Mouse (Mus musculus): ENCODE results near the gene Asl. TPM values are rescaled to one million over a fixed set of nuclear protein-coding genes. Genes with fewer than 3 reads are reported as not detected.

The Asl gene
- polyA plus RNA-seq, 1 experiment from 2014 or later, result 23.3 TPM

DNA sequence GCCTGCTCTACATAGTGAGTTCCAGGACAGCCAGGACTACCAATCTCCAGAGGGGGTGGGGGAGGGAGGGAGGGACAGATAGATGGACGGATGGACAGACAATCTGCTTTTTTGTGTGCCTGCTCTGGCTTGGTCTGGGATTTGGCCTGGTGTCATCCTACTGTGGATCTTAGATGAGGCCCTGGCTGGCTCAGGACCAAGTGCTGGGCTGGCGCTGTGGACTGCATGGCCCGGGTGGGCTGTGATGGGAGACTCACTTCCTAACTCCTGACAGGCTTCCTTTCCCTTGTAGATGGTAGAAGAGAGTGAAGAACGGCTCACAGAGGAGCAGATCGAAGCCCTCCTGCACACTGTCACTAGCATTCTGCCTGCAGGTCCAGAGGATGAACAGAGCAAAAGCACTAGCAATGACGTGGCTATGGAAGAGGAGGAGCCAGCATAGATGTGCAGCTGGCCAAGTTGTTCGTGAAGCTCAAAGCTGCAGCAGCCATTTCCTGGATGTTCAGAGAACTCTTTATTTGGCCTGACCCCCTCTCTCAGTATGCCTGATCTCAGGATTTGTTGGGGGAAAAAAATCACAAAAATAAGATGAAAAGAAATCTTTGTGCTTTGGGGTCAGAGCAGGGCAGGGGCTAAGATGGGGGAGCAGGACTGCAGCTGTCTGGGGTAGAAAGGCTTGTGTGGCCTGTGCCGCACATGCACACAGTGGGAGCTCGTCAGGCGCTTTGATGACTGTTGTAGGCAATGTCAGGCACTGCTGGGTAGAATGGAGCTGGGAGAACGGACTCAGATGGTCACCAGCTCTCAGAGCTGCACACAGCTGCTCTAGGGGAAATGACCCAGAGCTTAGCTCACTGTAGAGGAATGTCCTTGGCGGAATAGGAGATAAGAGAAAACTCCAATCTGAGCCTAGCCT lies 30.6 kb upstream of the Asl start:
- Histone ChIP-seq H3K4me3 (no peak overlapping the region), H3K4me1 (no peaks in the 10 kb centered on the region), H3K9ac (no peak overlapping the region), H3K9me3 (replicated peaks) (no peaks in the 10 kb centered on the region), H3K4me2 (no peak overlapping the region), H3K27me3 (no peaks in the 10 kb centered on the region), H3K27ac (no peak overlapping the region), H3K36me3 (ENCODE audit: poor library complexity, severe bottlenecking) (peaks cover 42% of the 10 kb centered on the region)
- 73% methylated on average over 12 of the region's 12 CpGs for WGBS
- no peak for ATAC-seq

- Histone ChIP-seq H3K4me1 (no peaks in the 10 kb centered on the region), H3K27me3 (no peaks in the 10 kb centered on the region), H3K27ac (no peak overlapping the region), H3K9ac (no peak overlapping the region), H3K36me3 (ENCODE audit: poor library complexity, severe bottlenecking) (peaks cover 51% of the 10 kb centered on the region), H3K9me3 (replicated peaks) (no peaks in the 10 kb centered on the region), H3K4me3 (no peak overlapping the region), H3K4me2 (no peak overlapping the region)
- no peak for ATAC-seq
- 98% methylated on average over 2 of the region's 2 CpGs for WGBS
Measured at GRCm38 (mm10) chr5:130056303-130056702, 27.3 kb upstream of the Asl start.

DNA sequence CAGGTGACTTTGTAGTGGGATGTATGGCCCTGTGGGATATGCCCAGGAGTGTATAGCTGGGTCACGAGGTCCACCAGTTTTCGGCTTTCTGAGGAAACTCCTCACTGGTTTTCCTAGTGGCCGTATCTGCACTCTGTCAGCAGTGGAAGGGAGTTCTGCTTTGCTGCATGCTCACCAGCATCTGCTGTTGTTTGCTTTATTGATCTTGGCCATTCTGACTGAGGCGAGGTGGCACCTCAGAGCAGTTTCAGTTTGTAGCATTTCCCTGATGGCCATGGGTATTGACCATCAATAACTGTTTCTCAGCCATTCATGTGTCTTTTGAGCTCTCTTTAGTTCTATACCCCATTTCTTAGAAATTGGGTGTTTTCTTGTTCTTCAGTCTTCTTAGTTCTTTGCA lies 26.6 kb upstream of the Asl start:
- Histone ChIP-seq H3K36me3 (ENCODE audit: poor library complexity, severe bottlenecking) (peaks cover 53% of the 10 kb centered on the region), H3K4me1 (no peaks in the 10 kb centered on the region), H3K27me3 (no peaks in the 10 kb centered on the region), H3K27ac (no peak overlapping the region), H3K4me3 (no peak overlapping the region), H3K9me3 (replicated peaks) (no peaks in the 10 kb centered on the region), H3K4me2 (no peak overlapping the region), H3K9ac (no peak overlapping the region)
- ATAC-seq, result no peak
- WGBS, result 96% methylated on average over 4 of the region's 4 CpGs

GRCm38 (mm10) chr5:130052955-130053354 lies 23.9 kb upstream of the Asl start:
- no peak overlapping the region for H3K4me2 ChIP-seq
- H3K27me3 ChIP-seq, result no peaks in the 10 kb centered on the region
- 91% methylated on average over 6 of the region's 6 CpGs for WGBS
- H3K27ac ChIP-seq, result no peak overlapping the region
- H3K9ac ChIP-seq, result no peak overlapping the region
- no peaks in the 10 kb centered on the region for H3K9me3 ChIP-seq (replicated peaks)
- H3K4me1 ChIP-seq, result no peaks in the 10 kb centered on the region
- peaks cover 49% of the 10 kb centered on the region for H3K36me3 ChIP-seq (ENCODE audit: poor library complexity, severe bottlenecking)
- H3K4me3 ChIP-seq, result no peak overlapping the region
- no peak for ATAC-seq

GRCm38 (mm10) chr5:130052510-130052909 lies 23.5 kb upstream of the Asl start:
- Histone ChIP-seq H3K4me3 (no peak overlapping the region), H3K36me3 (ENCODE audit: poor library complexity, severe bottlenecking) (peaks cover 50% of the 10 kb centered on the region), H3K27me3 (no peaks in the 10 kb centered on the region), H3K9me3 (replicated peaks) (no peaks in the 10 kb centered on the region), H3K9ac (no peak overlapping the region), H3K27ac (no peak overlapping the region), H3K4me2 (no peak overlapping the region), H3K4me1 (no peaks in the 10 kb centered on the region)
- ATAC-seq, result no peak
- WGBS, result 75% methylated on average over 5 of the region's 5 CpGs

- H3K9me3 ChIP-seq (replicated peaks), result no peaks in the 10 kb centered on the region
- no peak overlapping the region for H3K9ac ChIP-seq
- H3K27ac ChIP-seq, result no peak overlapping the region
- H3K4me3 ChIP-seq, result no peak overlapping the region
- WGBS, result 85% methylated on average over 15 of the region's 15 CpGs
- ATAC-seq, result no peak
- H3K4me2 ChIP-seq, result no peak overlapping the region
- H3K27me3 ChIP-seq, result no peaks in the 10 kb centered on the region
- H3K36me3 ChIP-seq (ENCODE audit: poor library complexity, severe bottlenecking), result peaks cover 63% of the 10 kb centered on the region
- no peaks in the 10 kb centered on the region for H3K4me1 ChIP-seq
Measured at GRCm38 (mm10) chr5:130051073-130051860, 22.2 kb upstream of the Asl start.

GRCm38 (mm10) chr5:130050416-130050815 lies 21.4 kb upstream of the Asl start:
- Histone ChIP-seq H3K36me3 (ENCODE audit: poor library complexity, severe bottlenecking) (peaks cover 66% of the 10 kb centered on the region), H3K27ac (no peak overlapping the region), H3K4me2 (no peak overlapping the region), H3K9me3 (replicated peaks) (no peaks in the 10 kb centered on the region), H3K4me3 (no peak overlapping the region), H3K4me1 (no peaks in the 10 kb centered on the region), H3K9ac (no peak overlapping the region), H3K27me3 (no peaks in the 10 kb centered on the region)
- WGBS, result 59% methylated on average over 6 of the region's 6 CpGs
- ATAC-seq, result 0 out of 2 replicates have a peak, but pooled peaks have one; percentile 48

GRCm38 (mm10) chr5:130048786-130049520 lies 19.9 kb upstream of the Asl start:
- Histone ChIP-seq H3K36me3 (ENCODE audit: poor library complexity, severe bottlenecking) (peaks cover 75% of the 10 kb centered on the region), H3K4me2 (no peak overlapping the region), H3K9ac (no peak overlapping the region), H3K4me1 (no peaks in the 10 kb centered on the region), H3K9me3 (replicated peaks) (no peaks in the 10 kb centered on the region), H3K27me3 (no peaks in the 10 kb centered on the region), H3K27ac (no peak overlapping the region), H3K4me3 (no peak overlapping the region)
- ATAC-seq, result no peak
- 87% methylated on average over 15 of the region's 15 CpGs for WGBS

DNA sequence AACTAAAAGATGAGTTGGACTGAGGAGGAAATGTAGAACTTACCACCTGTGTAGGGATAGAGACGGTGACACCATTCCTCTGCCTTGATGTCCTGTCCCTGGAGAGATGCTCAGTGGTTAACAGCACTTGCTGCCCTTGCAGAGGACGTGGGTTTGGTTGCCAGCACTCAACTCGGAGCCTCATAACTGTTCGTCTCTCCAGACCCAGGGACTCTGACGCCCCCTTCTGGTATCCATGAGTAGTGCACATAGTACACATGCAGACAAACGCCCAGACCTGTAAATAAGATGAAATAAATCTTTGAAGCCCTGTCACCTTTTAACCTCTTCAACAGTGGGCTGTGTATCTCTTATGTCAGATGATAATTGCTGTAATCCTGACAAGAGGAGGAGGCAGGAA lies 18.0 kb upstream of the Asl start:
- Histone ChIP-seq H3K27me3 (no peaks in the 10 kb centered on the region), H3K4me1 (no peaks in the 10 kb centered on the region), H3K36me3 (ENCODE audit: poor library complexity, severe bottlenecking) (peaks cover 81% of the 10 kb centered on the region), H3K27ac (no peak overlapping the region), H3K4me2 (no peak overlapping the region), H3K9me3 (replicated peaks) (no peaks in the 10 kb centered on the region), H3K4me3 (no peak overlapping the region), H3K9ac (no peak overlapping the region)
- no peak for ATAC-seq
- WGBS, result 77% methylated on average over 6 of the region's 6 CpGs

DNA sequence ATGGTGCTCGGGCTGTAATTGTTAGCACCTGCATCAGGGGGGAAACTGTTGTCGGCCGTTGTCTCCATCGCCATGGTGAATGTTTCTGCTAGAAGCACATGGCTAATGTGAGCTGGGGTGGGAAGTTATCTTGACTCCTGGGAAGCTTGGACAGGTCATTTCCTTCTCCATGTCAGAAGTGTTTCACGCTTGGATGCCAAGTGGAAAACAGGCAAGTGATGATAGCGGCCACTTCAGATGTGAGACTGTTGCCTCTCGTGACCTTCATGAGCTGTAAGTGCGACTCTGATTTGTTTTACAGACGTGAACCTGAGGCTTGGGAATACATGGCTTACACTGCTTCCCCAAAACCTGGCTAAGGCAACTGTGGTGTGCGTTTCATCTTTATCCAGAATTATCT lies 17.5 kb upstream of the Asl start:
- peaks cover 83% of the 10 kb centered on the region for H3K36me3 ChIP-seq (ENCODE audit: poor library complexity, severe bottlenecking)
- H3K4me1 ChIP-seq, result no peaks in the 10 kb centered on the region
- no peak for ATAC-seq
- H3K9ac ChIP-seq, result no peak overlapping the region
- no peak overlapping the region for H3K4me3 ChIP-seq
- H3K4me2 ChIP-seq, result no peak overlapping the region
- 95% methylated on average over 10 of the region's 10 CpGs for WGBS
- no peaks in the 10 kb centered on the region for H3K9me3 ChIP-seq (replicated peaks)
- no peaks in the 10 kb centered on the region for H3K27me3 ChIP-seq
- H3K27ac ChIP-seq, result no peak overlapping the region

DNA sequence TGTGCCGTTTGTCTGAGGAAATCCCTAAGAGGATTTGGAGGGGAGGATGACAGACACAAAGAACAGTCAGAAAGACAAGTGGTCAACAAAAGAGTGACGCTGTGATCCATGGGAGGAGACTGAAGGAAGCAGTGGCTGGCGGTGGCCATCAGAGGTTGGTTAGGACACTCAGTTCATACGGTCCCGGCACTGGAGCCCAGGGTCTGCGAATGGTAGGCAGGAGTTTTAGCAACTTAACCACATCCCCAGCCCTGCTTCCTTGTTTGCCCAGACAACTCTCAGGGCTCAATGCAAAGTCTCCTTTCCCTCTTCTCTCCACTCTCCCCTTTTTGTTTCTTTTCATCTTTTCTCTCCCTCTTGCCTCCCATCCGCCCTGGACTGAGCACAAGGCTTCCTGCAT lies 17.1 kb upstream of the Asl start:
- Histone ChIP-seq H3K36me3 (ENCODE audit: poor library complexity, severe bottlenecking) (peaks cover 83% of the 10 kb centered on the region), H3K27ac (no peak overlapping the region), H3K9me3 (replicated peaks) (no peaks in the 10 kb centered on the region), H3K4me2 (no peak overlapping the region), H3K9ac (no peak overlapping the region), H3K4me1 (no peaks in the 10 kb centered on the region), H3K27me3 (no peaks in the 10 kb centered on the region), H3K4me3 (no peak overlapping the region)
- WGBS, result 82% methylated on average over 7 of the region's 7 CpGs
- ATAC-seq, result no peak

DNA sequence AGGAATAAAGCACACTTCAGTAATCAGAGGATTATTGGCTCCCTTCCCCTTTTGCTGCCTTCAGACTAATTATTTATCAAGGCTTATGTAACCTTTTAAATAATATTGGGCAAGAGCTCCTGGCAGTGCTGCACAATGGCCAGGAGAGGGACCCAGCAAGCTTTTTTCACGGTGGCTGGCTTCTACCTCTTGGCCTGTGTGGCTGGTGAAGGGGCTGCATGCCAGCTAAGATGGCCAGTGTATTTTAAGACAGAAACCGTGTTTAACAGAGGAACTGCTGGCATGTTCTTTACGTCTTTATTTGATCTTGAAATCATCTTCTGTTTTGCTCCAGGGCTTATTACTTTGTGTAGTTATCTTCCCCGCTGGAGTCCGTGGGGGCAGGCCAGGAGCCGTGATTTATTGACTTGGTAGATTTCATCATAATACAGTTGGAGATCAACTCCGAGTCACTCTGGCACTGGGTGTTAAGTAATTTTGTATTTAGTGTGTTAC lies 15.2 kb upstream of the Asl start:
- H3K4me3 ChIP-seq, result no peak overlapping the region
- no peak overlapping the region for H3K4me2 ChIP-seq
- H3K9ac ChIP-seq, result no peak overlapping the region
- peaks cover 88% of the 10 kb centered on the region for H3K36me3 ChIP-seq (ENCODE audit: poor library complexity, severe bottlenecking)
- WGBS, result 85% methylated on average over 7 of the region's 7 CpGs
- ATAC-seq, result no peak
- H3K27me3 ChIP-seq, result no peaks in the 10 kb centered on the region
- H3K27ac ChIP-seq, result no peak overlapping the region
- H3K4me1 ChIP-seq, result no peaks in the 10 kb centered on the region
- H3K9me3 ChIP-seq (replicated peaks), result no peaks in the 10 kb centered on the region

Data from forebrain, embryonic 13.5 days (tissue).